Mouse (Mus musculus) monocyte, adult 5-6 weeks (primary cell): ENCODE results near the gene Lrrtm3. TPM values are rescaled to one million over a fixed set of nuclear protein-coding genes. Genes with fewer than 3 reads are reported as not detected.

ENCODE experiments used
- ATAC-seq: fragments of 153-309, 156-312 bp; replicated peaks from 2 replicates; pipeline ENCODE4 v1.8.0; 2017; ENCODE audit warnings: mild to moderate bottlenecking; ENCODE audit not compliant: low TSS enrichment, insufficient number of reproducible peaks, severe bottlenecking, poor library complexity, low FRiP score
- total RNA-seq: library from RNA; stranded (forward); fragments of 200-1000, 200-491, 200-594 nt; gene quantifications from 3 replicates; pipeline ENCODE4 v1.2.3, GENCODE M21; 2017

The Lrrtm3 gene
- total RNA-seq, 1 experiment from 2014 or later: not detected

- no peak for ATAC-seq
Measured at GRCm38 (mm10) chr10:64049946-64050345, 40.1 kb downstream of the Lrrtm3 start.

- no peak for ATAC-seq
Measured at GRCm38 (mm10) chr10:64049151-64049550, 40.9 kb downstream of the Lrrtm3 start.

- no peak for ATAC-seq
Measured at GRCm38 (mm10) chr10:64041892-64042291, 48.2 kb downstream of the Lrrtm3 start.

DNA sequence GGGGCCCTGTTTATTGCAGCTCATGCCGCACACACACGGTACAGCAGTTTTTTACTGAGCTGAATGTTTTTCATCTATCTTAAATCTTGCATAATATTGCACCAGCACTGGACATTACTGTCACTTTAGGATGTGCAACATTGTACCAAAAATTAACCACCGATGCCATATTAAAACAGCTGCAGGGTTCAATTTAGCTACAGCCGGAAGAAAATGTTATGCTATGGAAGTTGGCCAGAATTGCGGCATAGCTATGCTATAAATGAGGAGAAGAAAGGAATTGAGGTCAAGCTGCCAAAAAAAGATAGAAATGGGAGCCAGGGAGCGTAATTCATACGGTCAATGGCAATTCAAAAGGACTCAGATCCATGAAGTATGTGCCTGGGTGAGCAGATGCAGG, 48.9 kb downstream of the Lrrtm3 start:
- ATAC-seq: no peak

DNA sequence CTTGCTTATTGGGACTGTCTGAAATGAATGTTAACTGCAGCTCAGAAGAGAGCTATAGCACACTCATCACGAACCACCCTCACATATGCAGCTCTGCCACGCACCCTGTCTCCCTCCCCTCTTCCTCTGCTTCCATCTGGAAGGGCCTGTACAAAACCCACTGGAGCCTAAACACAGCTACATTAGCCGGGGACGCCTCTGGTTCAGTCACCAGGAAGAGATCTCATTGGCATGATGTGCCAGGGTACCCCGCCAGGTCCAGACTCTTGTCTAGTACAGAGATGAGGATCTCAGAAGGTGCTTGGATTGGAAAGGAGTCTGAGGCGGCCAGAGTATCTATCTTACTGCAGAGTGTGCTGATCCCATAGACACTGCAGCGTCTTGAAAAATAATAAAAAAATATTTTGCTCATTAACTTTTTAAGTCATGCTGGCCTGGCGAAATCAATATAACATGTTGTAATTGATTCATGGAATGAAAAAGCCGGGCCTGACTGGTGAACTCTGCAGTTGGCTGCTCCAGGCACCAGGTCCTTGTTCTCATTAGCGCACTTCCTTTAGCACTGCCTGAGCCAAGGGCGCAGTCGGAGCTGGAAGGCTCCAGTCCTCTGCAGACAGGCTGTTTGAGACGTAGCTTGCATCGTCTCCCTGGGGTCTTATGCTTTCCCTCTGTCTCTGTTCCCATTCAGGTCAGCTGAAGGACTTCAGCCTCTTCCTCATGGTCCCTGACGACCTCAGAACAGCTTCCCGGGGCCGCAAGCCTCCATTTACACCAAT, 50.1 kb downstream of the Lrrtm3 start:
- no peak for ATAC-seq

DNA sequence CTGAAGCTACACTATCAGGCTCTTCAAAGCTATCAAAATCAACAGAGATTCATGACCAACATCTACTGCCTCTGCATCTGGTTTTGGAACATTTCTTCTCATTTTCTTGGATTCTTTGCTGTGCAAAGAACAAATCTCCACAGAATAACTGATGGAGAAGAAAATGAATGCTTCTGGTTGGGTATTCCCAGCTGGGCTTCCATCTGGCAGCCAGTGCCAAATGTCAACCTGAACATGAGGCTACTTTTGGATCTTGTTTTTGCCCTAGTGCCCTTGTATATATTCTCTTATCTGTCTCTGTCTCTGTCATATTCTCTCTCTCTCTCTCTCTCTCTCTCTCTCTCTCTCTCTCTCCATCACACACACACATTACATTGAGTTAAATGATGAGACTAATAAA, 59.2 kb downstream of the Lrrtm3 start:
- ATAC-seq: no peak

DNA sequence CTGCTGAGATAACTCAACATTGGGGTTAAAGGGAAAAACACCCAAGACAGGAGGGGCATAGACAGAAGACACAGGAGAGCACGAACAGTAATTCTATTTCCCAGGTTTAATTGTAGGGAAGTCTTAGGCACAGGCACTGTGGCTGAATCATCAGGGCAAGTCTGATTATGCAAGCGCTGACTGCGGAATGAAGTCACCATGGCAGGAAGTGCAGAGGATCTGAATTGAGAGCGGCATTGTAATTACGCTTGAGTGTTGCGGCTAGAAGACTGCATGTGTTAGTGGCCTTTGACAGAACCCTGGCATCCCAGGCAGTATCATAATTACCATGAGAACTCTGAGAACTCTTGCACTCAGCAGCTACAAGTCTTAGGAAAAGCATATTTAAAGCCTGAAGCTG, 66.7 kb downstream of the Lrrtm3 start:
- ATAC-seq: no peak

- ATAC-seq: no peak
Measured at GRCm38 (mm10) chr10:64020347-64020746, 69.7 kb downstream of the Lrrtm3 start.

- no peak for ATAC-seq
Measured at GRCm38 (mm10) chr10:64001996-64002395, 88.1 kb downstream of the Lrrtm3 start.

DNA sequence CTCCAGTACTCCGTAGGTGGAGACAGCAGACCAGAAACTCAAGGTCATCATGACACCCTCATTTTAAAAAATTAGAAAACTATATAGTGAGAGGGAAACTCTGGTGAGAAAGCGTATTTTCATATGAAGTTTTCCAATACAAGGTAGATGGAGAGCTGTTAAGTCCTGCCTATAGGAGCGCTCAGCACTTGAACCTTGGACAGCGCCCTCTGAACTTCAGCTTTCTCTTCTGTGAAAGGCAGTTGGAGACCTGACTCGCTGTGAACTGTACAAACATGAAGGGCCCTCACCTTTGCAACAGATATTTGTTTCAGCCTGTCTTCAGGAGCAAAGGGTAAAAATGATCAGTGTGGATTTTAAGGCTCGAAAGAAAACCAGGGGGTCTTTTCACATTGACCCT, 88.5 kb downstream of the Lrrtm3 start:
- no peak for ATAC-seq

DNA sequence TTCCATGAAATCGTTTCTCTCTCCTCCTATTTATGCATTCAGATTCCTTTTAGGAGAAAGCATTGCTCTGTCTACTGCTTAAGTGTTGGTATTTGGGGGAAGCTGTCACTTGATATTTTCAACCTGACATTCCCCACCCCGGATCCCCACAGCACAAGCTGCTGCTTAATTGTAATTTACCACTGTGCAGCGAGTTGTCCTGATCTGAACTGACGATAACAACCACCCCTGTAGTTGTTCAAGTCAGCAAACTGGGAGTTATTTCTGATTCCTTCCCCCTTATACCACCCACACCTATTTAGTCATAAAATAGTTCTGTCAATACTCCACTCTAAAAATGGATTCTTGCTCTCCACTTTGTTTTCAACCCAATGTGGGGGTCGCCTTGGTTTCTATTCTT, 95.8 kb downstream of the Lrrtm3 start:
- ATAC-seq: no peak

- ATAC-seq: no peak
Measured at GRCm38 (mm10) chr10:63985576-63985975, 104.5 kb downstream of the Lrrtm3 start.

DNA sequence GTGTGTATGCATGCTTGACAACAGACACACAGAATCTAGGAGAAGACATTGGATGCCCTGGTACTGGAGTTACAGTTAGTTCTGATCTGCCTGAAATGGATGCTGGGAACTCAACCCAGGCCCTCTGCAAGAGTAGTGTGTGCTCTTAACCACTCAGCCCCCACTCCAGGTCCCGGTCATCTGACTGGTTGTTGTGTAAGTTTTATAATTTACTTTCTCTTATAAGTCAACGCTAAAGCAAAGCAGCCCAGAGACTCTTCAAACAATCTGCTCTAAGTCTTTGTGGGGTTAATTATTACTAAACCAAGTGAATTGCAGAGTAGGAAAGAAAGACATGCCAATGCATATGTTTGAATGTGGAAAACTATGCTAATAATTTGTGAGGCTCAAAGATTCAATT, 110.7 kb downstream of the Lrrtm3 start:
- no peak for ATAC-seq

- no peak for ATAC-seq
Measured at GRCm38 (mm10) chr10:63978969-63979368, 111.1 kb downstream of the Lrrtm3 start.

- no peak for ATAC-seq
Measured at GRCm38 (mm10) chr10:63978535-63978934, 111.5 kb downstream of the Lrrtm3 start.

GRCm38 (mm10) chr10:63978101-63978500, 112.0 kb downstream of the Lrrtm3 start:
- no peak for ATAC-seq

DNA sequence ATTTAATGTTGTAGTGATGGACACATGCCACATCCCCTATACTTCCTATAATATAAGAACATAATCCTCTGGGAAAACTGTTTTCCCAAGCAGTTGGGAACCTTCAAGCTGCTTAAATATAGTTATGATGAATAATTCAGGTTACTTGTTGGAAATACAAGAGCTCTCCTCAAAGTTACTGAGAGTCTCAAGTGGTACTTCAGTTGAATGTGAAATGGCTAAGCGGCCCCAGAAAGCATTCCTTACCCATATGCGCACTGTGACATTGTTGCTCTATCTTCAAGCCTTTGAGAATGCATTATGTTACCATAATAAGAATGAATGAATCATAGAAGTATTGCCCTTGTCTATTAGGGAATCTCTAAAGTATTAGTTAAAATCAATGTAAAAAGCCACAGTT, 117.8 kb downstream of the Lrrtm3 start:
- no peak for ATAC-seq

GRCm38 (mm10) chr10:63954308-63954930, 135.7 kb downstream of the Lrrtm3 start:
- ATAC-seq: no peak

GRCm38 (mm10) chr10:63951481-63951880, 138.6 kb downstream of the Lrrtm3 start:
- ATAC-seq: no peak

DNA sequence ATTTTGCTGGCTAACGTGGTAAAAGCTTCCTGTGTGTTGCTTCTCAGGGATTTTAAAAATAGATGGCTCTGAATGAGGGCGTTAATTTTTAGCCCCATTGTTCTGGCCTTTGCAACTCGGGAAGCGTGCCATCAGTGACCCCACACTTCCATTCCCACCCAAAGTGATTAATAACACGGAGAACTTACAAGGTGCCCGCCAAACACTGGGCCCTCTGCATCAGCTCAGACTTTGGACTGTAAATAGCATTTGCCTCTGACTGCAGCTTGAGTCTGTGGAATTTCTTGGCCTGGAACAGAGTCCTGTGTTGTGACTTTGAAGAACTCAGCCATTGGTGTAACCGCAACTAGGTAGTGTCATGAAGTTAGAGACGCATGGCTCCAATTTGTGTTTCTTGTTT, 139.2 kb downstream of the Lrrtm3 start:
- no peak for ATAC-seq
